Mouse (Mus musculus) macrophage (primary cell): Measurements from ENCODE around the gene Lrrc71. TPM values are rescaled to one million over a fixed set of nuclear protein-coding genes. Genes with fewer than 3 reads are reported as not detected.

Experiments used
- H3K27ac ChIP-seq: fragments of 350-480 bp; formaldehyde crosslinking; 2 replicates; pipeline ENCODE4 v1.9.0; 2021
- H3K36me3 ChIP-seq: fragments of 350-480 bp; formaldehyde crosslinking; 2 replicates; pipeline ENCODE4 v1.9.0; 2021; ENCODE audit errors: inconsistent target
- H3K4me3 ChIP-seq: fragments of 350-480 bp; formaldehyde crosslinking; 2 replicates; pipeline ENCODE4 v1.9.0; 2021; ENCODE audit errors: inconsistent target
- H3K79me2 ChIP-seq: fragments of 350-480 bp; formaldehyde crosslinking; 2 replicates; pipeline ENCODE4 v1.9.0; 2021; ENCODE audit errors: inconsistent target
- WGBS: methylation state at CpG from one replicate; pipeline ENCODE4 v1.1.7; 2026; ENCODE audit warnings: inconsistent platforms; ENCODE audit not compliant: missing documents; 5-methylcytosine and 5-hydroxymethylcytosine counted together
- polyA plus RNA-seq: library from polyadenylated mRNA; stranded (reverse); fragments of 250-400 nt; gene quantifications from 3 replicates; pipeline ENCODE4 v1.2.4, GENCODE M21; 2018; ENCODE audit warnings: inconsistent platforms

Lrrc71 gene
- polyA plus RNA-seq, 1 experiment from 2014 or later, result 0.22 TPM

- Histone ChIP-seq H3K4me3 (no peak overlapping the region), H3K79me2 (no peaks in the 10 kb centered on the region), H3K27ac (no peak overlapping the region), H3K36me3 (no peaks in the 10 kb centered on the region)
- WGBS, result 97% methylated on average over 12 of the region's 12 CpGs
Observed at GRCm38 (mm10) chr3:87749977-87750376, 1.6 kb upstream of the Lrrc71 start.

GRCm38 (mm10) chr3:87749036-87749435, 611 bp upstream of the Lrrc71 start:
- H3K27ac ChIP-seq, result no peak overlapping the region
- no peaks in the 10 kb centered on the region for H3K36me3 ChIP-seq
- no peak overlapping the region for H3K4me3 ChIP-seq
- H3K79me2 ChIP-seq, result no peaks in the 10 kb centered on the region
- WGBS, result 21% methylated on average over 5 of the region's 5 CpGs

- Histone ChIP-seq H3K27ac (no peak overlapping the region), H3K79me2 (no peaks in the 10 kb centered on the region), H3K36me3 (no peaks in the 10 kb centered on the region), H3K4me3 (no peak overlapping the region)
- 70% methylated on average over 18 of the region's 18 CpGs for WGBS
Observed at GRCm38 (mm10) chr3:87745036-87745659, 3.3 kb downstream of the Lrrc71 start.

- H3K36me3 ChIP-seq, result no peaks in the 10 kb centered on the region
- no peak overlapping the region for H3K4me3 ChIP-seq
- no peak overlapping the region for H3K27ac ChIP-seq
- H3K79me2 ChIP-seq, result no peaks in the 10 kb centered on the region
- 25% methylated on average over 4 of the region's 4 CpGs for WGBS
Observed at GRCm38 (mm10) chr3:87743927-87744326, 4.5 kb downstream of the Lrrc71 start.

- H3K79me2 ChIP-seq, result no peaks in the 10 kb centered on the region
- H3K27ac ChIP-seq, result no peak overlapping the region
- no peak overlapping the region for H3K4me3 ChIP-seq
- 20% methylated on average over 16 of the region's 16 CpGs for WGBS
- H3K36me3 ChIP-seq, result no peaks in the 10 kb centered on the region; the same call in 1 of the 2 replicates
Observed at GRCm38 (mm10) chr3:87742735-87743134, 5.7 kb downstream of the Lrrc71 start.

- Histone ChIP-seq H3K79me2 (no peaks in the 10 kb centered on the region), H3K27ac (no peak overlapping the region), H3K36me3 (peaks cover 6% of the 10 kb centered on the region; the same call in 1 of the 2 replicates), H3K4me3 (no peak overlapping the region)
- WGBS, result 69% methylated on average over 3 of the region's 3 CpGs
Observed at GRCm38 (mm10) chr3:87742013-87742412, 6.4 kb downstream of the Lrrc71 start.

GRCm38 (mm10) chr3:87738906-87739305, 9.5 kb downstream of the Lrrc71 start:
- WGBS, result 82% methylated on average over 5 of the region's 5 CpGs
- Histone ChIP-seq H3K79me2 (no peaks in the 10 kb centered on the region), H3K36me3 (peaks cover 34% of the 10 kb centered on the region), H3K4me3 (no peak overlapping the region), H3K27ac (no peak overlapping the region)

GRCm38 (mm10) chr3:87735335-87735734, 13.1 kb downstream of the Lrrc71 start:
- Histone ChIP-seq H3K4me3 (no peak overlapping the region), H3K36me3 (peaks cover 61% of the 10 kb centered on the region), H3K79me2 (no peaks in the 10 kb centered on the region), H3K27ac (no peak overlapping the region)
- 91% methylated on average over 9 of the region's 9 CpGs for WGBS

- Histone ChIP-seq H3K36me3 (peaks cover 72% of the 10 kb centered on the region), H3K27ac (no peak overlapping the region), H3K79me2 (no peaks in the 10 kb centered on the region), H3K4me3 (no peak overlapping the region)
- WGBS, result 93% methylated on average over 11 of the region's 11 CpGs
Observed at GRCm38 (mm10) chr3:87733984-87734761, 14.3 kb downstream of the Lrrc71 start.

- H3K36me3 ChIP-seq, result peaks cover 83% of the 10 kb centered on the region
- no peak overlapping the region for H3K4me3 ChIP-seq
- H3K79me2 ChIP-seq, result no peaks in the 10 kb centered on the region
- no peak overlapping the region for H3K27ac ChIP-seq
- WGBS, result 96% methylated on average over 4 of the region's 4 CpGs
Observed at GRCm38 (mm10) chr3:87733098-87733497, 15.3 kb downstream of the Lrrc71 start.

- peaks cover 83% of the 10 kb centered on the region for H3K36me3 ChIP-seq
- H3K4me3 ChIP-seq, result no peak overlapping the region
- H3K79me2 ChIP-seq, result no peaks in the 10 kb centered on the region
- no peak overlapping the region for H3K27ac ChIP-seq
- WGBS, result 96% methylated on average over 6 of the region's 6 CpGs
Observed at GRCm38 (mm10) chr3:87728696-87729095, 19.7 kb downstream of the Lrrc71 start.

GRCm38 (mm10) chr3:87726191-87726590, 22.2 kb downstream of the Lrrc71 start:
- Histone ChIP-seq H3K27ac (no peak overlapping the region), H3K79me2 (no peaks in the 10 kb centered on the region), H3K4me3 (no peak overlapping the region), H3K36me3 (peaks cover 86% of the 10 kb centered on the region)
- WGBS, result 98% methylated on average over 7 of the region's 7 CpGs

GRCm38 (mm10) chr3:87725396-87726160, 22.8 kb downstream of the Lrrc71 start:
- H3K36me3 ChIP-seq, result peaks cover 80% of the 10 kb centered on the region
- WGBS, result 99% methylated on average over 16 of the region's 16 CpGs
- no peak overlapping the region for H3K4me3 ChIP-seq
- H3K79me2 ChIP-seq, result no peaks in the 10 kb centered on the region
- no peak overlapping the region for H3K27ac ChIP-seq

- no peak overlapping the region for H3K27ac ChIP-seq
- no peak overlapping the region for H3K4me3 ChIP-seq
- WGBS, result 97% methylated on average over 6 of the region's 6 CpGs
- peaks cover 76% of the 10 kb centered on the region for H3K36me3 ChIP-seq
- no peaks in the 10 kb centered on the region for H3K79me2 ChIP-seq
Observed at GRCm38 (mm10) chr3:87724556-87724955, 23.9 kb downstream of the Lrrc71 start.

GRCm38 (mm10) chr3:87718525-87718924, 29.9 kb downstream of the Lrrc71 start:
- no peak overlapping the region for H3K27ac ChIP-seq
- H3K4me3 ChIP-seq, result no peak overlapping the region
- no peaks in the 10 kb centered on the region for H3K79me2 ChIP-seq
- WGBS, result 48% methylated on average over 2 of the region's 2 CpGs
- H3K36me3 ChIP-seq, result peaks cover 60% of the 10 kb centered on the region
